Mouse (Mus musculus): Measurements from ENCODE around the gene Nup160.
A peak's percentile ranks its signal among the peaks of the same experiment; 100 is the strongest.

Gene Nup160

DNA sequence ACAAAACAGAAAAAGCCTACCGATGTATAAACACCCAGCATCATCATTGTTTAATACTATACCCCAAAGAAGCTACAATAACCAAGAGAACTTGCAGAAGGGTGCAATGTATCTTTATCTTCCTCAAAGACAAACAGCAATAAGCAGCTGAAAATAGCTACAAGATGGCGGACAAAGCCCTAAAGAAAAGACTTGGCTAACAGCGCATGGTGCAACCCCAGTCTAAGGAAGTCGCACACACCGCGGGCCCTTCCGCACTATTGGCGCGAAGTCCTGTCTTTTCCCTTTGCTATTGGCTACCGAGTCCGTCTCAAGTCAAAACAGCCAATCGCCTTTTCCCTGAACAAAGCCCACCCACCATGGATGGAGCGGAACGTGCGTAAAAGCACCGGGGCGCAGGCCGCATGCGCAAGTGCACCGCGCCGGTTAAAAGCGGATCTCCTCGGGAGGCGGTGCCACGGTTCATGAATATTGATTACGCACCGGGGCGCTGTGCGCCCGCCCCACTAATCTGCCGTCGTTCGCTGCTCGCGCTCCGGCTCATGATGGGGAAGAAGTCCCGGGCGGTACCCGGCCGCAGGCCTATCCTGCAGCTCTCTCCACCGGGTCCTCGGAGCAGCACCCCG is 68.2 kb downstream of the Nup160 start, which contains the start of gene Fnbp4:
Fnbp4 (plus strand) TSS at position 318 of the 626 bp plus-strand sequence.
- peak; percentile 100 for DNase-seq (ENCODE audit: low spot score)

DNA sequence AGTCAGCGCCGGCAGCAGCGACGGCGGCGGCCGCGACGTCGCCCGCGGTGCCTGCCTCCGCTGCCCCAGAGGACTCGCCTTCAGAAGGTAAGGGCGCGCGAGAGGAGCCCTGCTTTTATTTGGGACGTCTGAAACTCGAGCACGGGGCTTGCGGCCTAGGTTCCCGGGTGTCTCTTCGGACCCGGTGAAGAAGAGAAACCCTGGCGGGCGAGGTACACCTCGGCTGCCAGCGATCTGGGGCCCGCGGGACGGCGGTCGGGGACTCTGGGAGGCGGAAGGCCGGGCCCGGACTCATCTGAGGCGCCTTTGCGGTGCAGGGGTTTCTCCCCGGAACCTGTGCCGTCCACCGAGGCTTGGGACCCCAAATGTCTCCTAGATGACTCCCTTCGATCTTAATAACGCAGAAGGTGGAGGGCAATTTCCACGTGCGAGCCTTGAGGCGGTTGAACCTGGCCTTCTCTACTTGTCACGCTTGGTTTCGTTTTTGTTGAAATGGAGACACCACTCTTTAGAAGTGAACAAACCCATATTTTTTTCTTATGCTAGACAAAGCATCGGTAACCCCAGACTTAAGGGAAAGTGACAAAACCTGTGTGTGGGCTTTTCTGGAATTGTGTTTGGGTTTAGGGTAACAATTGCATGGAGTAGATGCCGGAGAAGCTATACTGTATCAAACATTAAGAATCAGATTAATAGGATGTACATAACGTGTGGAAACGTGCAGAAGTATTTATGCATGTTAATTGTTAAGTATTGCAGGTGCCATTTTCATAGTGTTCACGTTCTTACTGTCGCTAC is 68.9 kb downstream of the Nup160 start:
- DNase-seq (ENCODE audit: low spot score), result peak; percentile 45

DNA sequence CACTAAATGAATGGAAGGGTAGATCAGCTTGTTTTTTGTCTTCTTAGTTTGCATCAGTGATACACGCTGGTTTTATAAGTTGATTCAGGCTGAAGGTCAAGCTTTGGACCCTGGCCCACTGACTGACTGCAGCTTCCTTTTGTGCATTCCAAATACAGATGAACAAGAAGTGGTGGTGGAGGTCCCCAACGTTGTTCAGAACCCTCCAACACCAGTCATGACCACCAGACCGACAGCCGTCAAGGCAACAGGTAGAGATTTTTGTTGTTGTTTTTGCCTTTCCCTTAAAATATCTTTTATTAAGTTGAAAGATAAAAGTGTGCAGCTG is 69.5 kb downstream of the Nup160 start:
- DNase-seq (ENCODE audit: low spot score), result no peak

DNA sequence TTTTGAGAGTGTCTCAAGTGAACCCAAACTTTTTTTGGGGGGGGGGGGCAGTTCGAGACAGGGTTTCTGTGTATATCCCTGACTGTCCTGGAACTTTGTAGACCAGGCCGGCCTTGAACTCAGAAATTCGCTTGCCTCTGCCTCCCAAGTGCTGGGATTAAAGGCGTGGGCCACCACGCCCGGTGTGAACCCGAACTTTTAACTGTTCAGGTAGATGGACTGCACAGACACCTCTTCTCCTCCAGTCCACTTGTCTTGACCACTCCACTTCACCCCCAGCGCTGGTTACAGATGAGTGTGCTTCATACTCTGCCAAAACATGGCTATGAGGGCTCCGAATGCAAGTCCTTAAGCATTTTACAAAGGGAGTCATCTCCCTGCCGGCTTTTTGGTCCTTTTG is 70.1 kb downstream of the Nup160 start:
- no peak for DNase-seq (ENCODE audit: low spot score)

DNA sequence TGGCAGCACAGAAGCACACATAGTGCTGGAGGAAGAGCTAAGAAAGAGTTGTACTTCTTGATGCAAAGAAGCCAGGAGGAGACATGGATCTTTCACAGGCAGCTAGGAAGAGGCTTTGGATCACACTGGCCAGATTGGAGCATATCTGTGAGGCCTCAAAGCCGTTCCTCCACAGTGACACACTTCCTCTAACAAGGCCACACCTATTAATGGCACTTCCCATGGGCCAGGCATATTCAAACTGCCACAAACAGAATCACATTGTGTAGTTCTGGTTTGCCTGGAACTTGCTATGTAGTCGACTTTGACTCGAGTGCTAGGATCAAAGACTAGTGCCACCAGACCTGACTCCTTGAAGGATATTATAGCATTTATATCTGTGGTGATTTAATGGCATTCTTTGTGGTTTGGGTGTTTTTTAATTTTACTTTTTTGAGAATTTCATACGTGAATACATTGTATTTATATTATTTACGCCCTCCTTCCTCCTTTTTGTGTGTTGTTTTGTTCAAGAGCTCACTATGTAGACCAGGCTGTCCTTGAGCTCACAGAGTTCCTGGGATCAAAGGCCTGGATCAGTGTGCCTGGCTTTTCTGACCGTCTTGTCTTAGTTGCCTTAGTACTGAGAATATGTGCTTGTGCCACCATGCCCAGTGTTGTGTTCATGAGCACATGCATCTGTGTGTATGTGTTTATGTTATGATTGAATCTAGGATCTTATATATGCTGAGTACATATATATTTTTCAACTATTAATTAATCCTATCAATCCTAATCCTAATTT is 72.9 kb downstream of the Nup160 start:
- no peak for DNase-seq (ENCODE audit: low spot score)

DNA sequence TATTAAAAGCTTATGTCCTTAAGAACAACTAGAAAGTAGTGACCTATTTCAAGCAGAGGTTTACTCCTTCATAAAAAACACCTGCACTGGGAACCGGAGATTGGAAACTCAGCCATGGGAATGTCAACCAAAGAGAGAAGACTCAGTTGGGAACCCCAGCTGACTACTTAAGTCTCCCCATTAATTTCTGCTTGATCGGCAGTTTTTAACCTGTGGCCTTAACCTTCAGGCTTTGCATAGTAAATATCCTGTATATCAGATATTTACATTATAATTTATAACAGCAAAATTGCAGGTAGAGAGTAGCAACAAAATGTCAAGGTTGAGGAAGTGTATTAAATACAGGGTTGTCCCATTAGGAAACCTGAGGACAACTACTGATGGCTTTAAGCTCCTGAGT is 76.5 kb downstream of the Nup160 start:
- no peak for DNase-seq (ENCODE audit: low spot score)

DNA sequence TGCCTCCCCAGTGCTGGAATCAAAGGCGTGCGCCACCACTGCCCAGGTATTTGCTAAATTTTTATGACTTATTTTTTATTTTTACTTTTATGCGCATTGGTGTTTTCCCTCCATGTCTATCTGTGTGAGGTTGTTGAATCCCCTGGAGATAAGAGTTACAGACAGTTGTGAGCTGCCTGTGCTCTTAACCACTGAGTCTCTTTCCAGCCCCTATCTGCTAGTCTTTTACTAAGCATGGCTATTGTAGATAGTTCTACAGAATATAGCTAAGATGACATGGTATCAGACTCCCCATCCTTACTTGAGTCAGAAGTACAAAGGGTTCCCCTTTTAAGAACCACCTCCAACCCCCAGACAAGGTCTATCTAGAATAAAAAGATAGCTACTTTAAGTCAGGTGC is 77.2 kb downstream of the Nup160 start:
- DNase-seq (ENCODE audit: low spot score), result no peak

DNA sequence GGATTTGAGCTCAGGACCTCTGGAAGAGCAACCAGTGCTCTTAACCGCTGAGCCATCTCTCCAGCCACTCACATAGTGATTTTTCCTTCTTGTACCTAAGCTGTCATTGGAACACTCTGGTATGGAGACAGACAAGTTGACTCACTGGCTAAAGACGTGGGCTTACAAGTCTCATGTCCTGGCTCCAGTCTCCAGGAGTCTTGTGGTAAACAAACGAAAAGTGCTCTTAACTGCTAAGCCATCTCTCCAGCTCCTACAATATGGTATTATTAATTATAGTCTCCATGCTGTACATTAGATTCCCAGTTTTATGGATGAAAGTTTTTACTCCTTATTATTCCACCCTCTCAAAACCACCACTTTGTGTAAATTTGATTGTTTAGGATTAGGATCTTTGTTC is 88.1 kb downstream of the Nup160 start:
- DNase-seq (ENCODE audit: low spot score), result no peak

DNA sequence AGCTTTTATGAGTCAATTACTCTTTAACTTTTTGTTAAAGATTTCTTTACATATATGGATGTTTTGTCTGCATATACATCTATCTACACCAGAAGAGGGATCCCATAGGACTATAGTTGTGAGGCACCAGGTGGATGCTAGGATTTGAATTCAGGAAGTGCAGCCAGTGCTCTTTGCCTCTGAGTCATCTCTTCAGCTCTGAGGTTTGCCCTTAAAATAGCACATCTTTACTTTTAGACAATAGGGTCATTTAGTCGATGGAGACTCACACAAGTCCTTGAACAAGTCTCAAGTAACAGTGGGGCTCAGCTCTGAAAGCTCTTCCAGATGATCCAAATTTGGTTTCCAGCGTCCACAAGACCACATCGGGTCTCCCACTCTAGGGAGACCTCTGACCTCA is 104.3 kb downstream of the Nup160 start:
- DNase-seq (ENCODE audit: low spot score), result no peak

DNA sequence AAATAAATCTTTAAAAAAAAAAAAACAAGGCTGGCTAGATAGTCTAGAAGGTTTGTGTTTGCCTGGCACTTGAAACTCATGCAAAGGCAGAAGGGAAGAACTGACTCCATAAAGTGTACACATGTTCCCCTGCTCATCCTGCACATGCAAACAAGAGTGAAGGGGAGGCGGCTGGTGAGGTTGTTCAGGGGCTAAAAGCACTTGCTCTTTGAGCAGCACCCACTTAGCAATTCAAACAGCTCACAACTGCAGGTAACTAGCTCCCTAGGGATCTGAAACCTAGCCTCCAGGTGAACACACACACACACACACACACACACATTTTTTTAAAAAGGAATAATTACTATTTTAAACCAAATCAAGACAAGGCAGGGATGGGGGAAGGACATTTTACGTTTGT is 104.9 kb downstream of the Nup160 start:
- DNase-seq (ENCODE audit: low spot score), result no peak

DNA sequence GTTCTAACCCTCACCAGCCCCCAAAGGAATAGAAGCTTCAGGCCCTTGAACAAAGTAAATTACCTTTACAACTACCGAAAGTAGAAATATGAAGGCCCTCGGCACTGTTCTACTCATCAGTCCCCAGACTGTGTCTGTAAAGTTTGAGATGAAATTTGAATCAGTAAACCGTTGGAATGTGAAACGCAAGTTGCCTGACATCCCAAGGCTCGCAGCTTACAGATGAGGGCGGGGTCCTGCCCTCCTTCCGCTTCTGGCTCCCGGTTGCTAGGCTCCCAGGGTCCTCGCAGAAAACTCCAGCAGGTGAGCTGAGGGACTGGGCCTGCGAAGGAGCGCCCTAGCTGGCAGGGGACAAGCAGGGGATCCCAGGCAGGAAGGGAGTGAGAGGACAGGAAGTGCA is 105.4 kb downstream of the Nup160 start, which contains the start of gene Agbl2:
Agbl2 (plus strand) TSS at position 270 of the 400 bp plus-strand sequence.
- DNase-seq (ENCODE audit: low spot score), result peak; percentile 70

DNA sequence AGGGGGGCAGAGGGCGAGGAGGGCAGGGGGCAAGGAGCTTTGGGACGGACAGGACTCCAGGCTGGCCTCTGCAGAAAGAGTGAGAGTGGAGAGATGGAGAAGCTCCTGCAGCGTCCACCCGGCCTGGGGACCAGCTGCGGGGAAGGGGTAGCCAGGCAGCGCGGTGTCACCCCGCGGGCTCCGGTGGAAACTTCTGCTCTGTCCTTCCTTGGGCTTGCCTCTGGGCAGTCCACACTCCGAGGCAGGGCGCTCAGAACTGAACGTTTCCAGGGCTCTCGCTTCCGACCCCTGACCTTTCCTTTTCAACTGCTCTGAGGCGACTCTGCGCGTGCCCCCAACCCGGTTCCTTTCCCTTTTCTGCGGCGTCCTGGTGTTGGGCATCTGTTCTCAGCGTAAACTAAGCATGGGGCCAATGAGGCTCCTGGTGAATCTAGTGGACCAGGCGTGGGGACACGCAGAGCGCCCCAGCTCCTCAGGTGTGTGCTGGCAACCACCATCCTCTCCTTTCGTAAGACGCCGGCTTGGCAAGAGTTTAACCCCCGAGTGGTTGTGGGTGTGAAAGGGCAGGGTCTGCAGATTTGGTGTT is 106.0 kb downstream of the Nup160 start:
- peak; percentile 57 for DNase-seq (ENCODE audit: low spot score)

Data from embryo, embryonic 10 days (tissue).